Mouse (Mus musculus): ENCODE results near the gene Npas1.

Npas1 gene

GRCm38 (mm10) chr7:16415426-16415825, 62.1 kb downstream of the Npas1 start:
- DNase-seq: peak in 1 of 2 experiments; percentile 51

GRCm38 (mm10) chr7:16412930-16413329, 64.6 kb downstream of the Npas1 start:
- DNase-seq: no peak

- no peak for DNase-seq
These were observed 65.2 kb downstream of the Npas1 start for GRCm38 (mm10) chr7:16412220-16412896.

- no peak for DNase-seq
These were observed 66.4 kb downstream of the Npas1 start for GRCm38 (mm10) chr7:16411100-16411499.

- no peak for DNase-seq
These were observed 70.5 kb downstream of the Npas1 start for GRCm38 (mm10) chr7:16406978-16407377.
